Mouse (Mus musculus): Measurements from ENCODE around the gene Tsc2.

GRCm38 (mm10) chr17:24635024-24635423 is 2.6 kb upstream of the Tsc2 start:
- TF ChIP-seq CTCF (IDR thresholded peaks at IDR 0.05; ENCODE audit: low read depth) (no peak), EP300 (optimal IDR thresholded peaks at IDR 0.05) (no peak)
